Mouse (Mus musculus) lung, embryonic 14.5 days (tissue): Measurements from ENCODE around the gene Crebl2. TPM values are rescaled to one million over a fixed set of nuclear protein-coding genes. Genes with fewer than 3 reads are reported as not detected.

Source experiments
- ATAC-seq: fragments of 200-750 bp; cut with Nextera tagmentation; 2 replicates; pipeline ENCODE4 v1.8.0; 2017; ENCODE audit warnings: mild to moderate bottlenecking, moderate TSS enrichment, moderate library complexity; ENCODE audit not compliant: insufficient read depth
- DNase-seq: peaks from one replicate; pipeline ENCODE4 v3.0.0-alpha.2; 2015
- H3K27ac ChIP-seq: fragments of 300-500 bp; sonication (generic); 2 replicates; pipeline ENCODE4 v1.5.1; 2014; ENCODE audit warnings: low read depth, mild to moderate bottlenecking, moderate library complexity
- H3K27me3 ChIP-seq: fragments of 300-500 bp; sonication (generic); 2 replicates; pipeline ENCODE4 v1.6.1; 2014; ENCODE audit warnings: low read length, control low read depth; ENCODE audit not compliant: insufficient read depth
- H3K36me3 ChIP-seq: fragments of 300-500 bp; sonication (generic); 2 replicates; pipeline ENCODE4 v1.6.1; 2014; ENCODE audit warnings: control low read depth; ENCODE audit not compliant: insufficient read depth
- H3K4me1 ChIP-seq: fragments of 300-500 bp; sonication (generic); 2 replicates; pipeline ENCODE4 v1.6.1; 2014; ENCODE audit warnings: antibody characterized with exemption, control low read depth; ENCODE audit not compliant: insufficient read depth
- H3K4me2 ChIP-seq: fragments of 300-500 bp; sonication (generic); 2 replicates; pipeline ENCODE4 v1.6.1; 2014; ENCODE audit warnings: mild to moderate bottlenecking
- H3K4me3 ChIP-seq: fragments of 300-500 bp; sonication (generic); 2 replicates; pipeline ENCODE4 v1.5.1; 2014; ENCODE audit warnings: low read depth, low read length
- H3K9ac ChIP-seq: fragments of 300-500 bp; sonication (generic); 2 replicates; pipeline ENCODE4 v1.6.1; 2014
- H3K9me3 ChIP-seq: fragments of 300-500 bp; sonication (generic); 2 replicates; pipeline ENCODE4 v1.6.1; 2016; ENCODE audit warnings: low read depth, low read length, control low read depth
- CTCF ChIP-seq: IDR thresholded peaks from 2 replicates; pipeline ENCODE4 v1.5.1; 2016; ENCODE audit warnings: antibody characterized with exemption, low read depth
- WGBS: fragments of 180-500 bp; shearing (Covaris S2); extraction: QIAGEN DNeasy Blood & Tissue Kit; methylation state at CpG from one replicate; pipeline ENCODE4 v1.1.7; 2014; 5-methylcytosine and 5-hydroxymethylcytosine counted together
- polyA plus RNA-seq: library from polyadenylated mRNA; unstranded; fragments of >200 nt; fragmentation: Nextera tagmentation; extraction: Ambion mirVana; gene quantifications from 2 replicates; pipeline ENCODE4 v1.2.1, GENCODE M21; 2014

Gene Crebl2
- polyA plus RNA-seq, 1 experiment from 2014 or later = 1.4 TPM

DNA sequence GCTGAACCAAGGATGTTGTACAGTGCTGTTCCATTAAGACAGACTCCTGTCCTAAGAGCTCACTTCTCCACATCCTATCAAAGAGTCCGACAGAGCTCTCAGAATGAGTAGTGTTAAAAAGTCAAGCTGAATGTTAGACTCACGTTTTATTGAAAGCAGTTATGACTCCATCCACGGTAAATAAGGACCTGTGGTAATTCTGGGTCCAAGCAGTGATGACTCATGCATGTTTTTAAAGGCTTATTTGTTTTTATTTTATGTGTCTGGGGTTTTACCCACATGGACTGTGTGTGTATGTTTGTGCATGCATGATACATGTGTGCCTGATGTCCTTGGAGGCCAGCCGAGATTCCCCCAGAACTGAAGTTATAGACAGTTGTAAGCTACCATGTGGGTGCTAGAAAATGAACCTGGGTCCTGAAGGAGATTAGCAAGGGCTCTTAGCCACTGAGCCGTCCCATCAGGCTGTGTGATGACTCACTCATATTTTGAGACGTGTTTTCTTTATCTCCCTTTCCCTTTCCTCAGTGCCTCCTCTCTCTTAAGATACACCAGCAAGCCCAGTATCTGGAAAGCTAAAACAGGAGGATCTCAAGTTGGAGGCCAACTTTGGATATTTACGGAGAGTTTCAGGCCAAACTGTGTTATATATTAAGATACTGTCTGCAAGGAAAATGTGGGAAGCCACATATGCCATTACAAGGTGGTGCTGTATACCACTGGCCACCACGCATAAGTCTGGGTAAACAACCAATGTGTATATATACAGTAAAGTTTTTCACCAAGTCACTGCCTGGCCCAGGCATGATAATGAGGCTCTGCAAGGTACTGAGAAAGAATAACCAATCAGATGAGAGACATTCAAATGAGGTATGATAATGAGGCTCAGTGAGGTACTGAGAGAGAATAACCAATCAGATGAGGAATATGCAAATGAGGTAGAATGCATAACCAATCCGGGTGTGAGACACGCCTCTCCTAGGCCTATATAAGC is 74.2 kb downstream of the Crebl2 start:
- DNase-seq (no peak), ATAC-seq (no peak)
- Histone ChIP-seq H3K9ac (no peak overlapping the region), H3K9me3 (no peaks in the 10 kb centered on the region), H3K36me3 (no peaks in the 10 kb centered on the region), H3K4me3 (no peak overlapping the region), H3K4me2 (no peak overlapping the region), H3K27ac (no peak overlapping the region), H3K27me3 (no peaks in the 10 kb centered on the region), H3K4me1 (no peaks in the 10 kb centered on the region; the same call in 1 of the 2 replicates)
- no peak for TF ChIP-seq CTCF
- 89% methylated on average over 10 of the region's 10 CpGs for WGBS

DNA sequence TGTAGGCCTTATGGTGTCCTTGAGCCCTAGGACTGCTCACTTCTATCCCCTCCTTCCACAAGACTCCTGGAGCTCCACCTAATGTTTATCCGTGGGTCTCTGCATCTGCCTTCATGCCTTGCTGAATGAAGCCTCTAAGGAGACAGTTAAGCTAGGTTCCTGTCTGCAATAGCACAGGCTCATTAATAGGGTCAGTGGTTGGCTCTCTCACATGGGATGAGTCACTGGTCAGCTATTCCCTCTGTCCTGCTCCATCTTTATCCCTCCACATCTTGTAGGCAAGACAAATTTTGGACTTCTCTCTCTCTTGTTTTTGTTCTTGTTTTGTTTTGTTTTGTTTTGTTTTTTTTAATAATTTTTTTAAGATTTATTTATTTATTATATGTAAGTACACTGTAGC is 75.9 kb downstream of the Crebl2 start:
- H3K36me3 ChIP-seq = no peaks in the 10 kb centered on the region
- 85% methylated on average over 1 of the region's 1 CpGs for WGBS
- no peak for ATAC-seq
- TF ChIP-seq CTCF = no peak
- DNase-seq = no peak
- no peak overlapping the region for H3K4me3 ChIP-seq
- no peak overlapping the region for H3K27ac ChIP-seq
- no peaks in the 10 kb centered on the region for H3K9me3 ChIP-seq
- no peaks in the 10 kb centered on the region for H3K27me3 ChIP-seq
- H3K4me1 ChIP-seq = no peaks in the 10 kb centered on the region
- no peak overlapping the region for H3K4me2 ChIP-seq
- H3K9ac ChIP-seq = no peak overlapping the region

Other genes with a start within 250 kb of the Crebl2 start
- gene Mansc1, start 197.7 kb upstream of the Crebl2 start, polyA plus RNA-seq = 5.8 and 5.9 TPM in 2 replicates
- 13.9 and 14.6 TPM in 2 replicates for gene Borcs5, start 190.6 kb upstream of the Crebl2 start, polyA plus RNA-seq
- gene Dusp16, start 37.5 kb upstream of the Crebl2 start, polyA plus RNA-seq = 12.7 and 12.9 TPM in 2 replicates
- 9.6 and 10.8 TPM in 2 replicates for gene Gpr19, start 68.4 kb downstream of the Crebl2 start, polyA plus RNA-seq
- gene Cdkn1b, start 90.2 kb downstream of the Crebl2 start, polyA plus RNA-seq = 12.0 and 13.9 TPM in 2 replicates
- 0.43 and 0.83 TPM in 2 replicates for gene Apold1, start 151.6 kb downstream of the Crebl2 start, polyA plus RNA-seq
- gene Ddx47, start 181.5 kb downstream of the Crebl2 start, polyA plus RNA-seq = 119 and 120 TPM in 2 replicates
- gene Gprc5a, start 235.5 kb downstream of the Crebl2 start, polyA plus RNA-seq = 42.5 and 48.7 TPM in 2 replicates